Mouse (Mus musculus) heart, postnatal 0 days (tissue): ENCODE data around the gene Gab3. TPM values are rescaled to one million over a fixed set of nuclear protein-coding genes. Genes with fewer than 3 reads are reported as not detected.
A peak's percentile ranks its signal among the peaks of the same experiment; 100 is the strongest.

Experiments used
- ATAC-seq: fragments of 200-750 bp; cut with Nextera tagmentation; 2 replicates; pipeline ENCODE4 v1.8.0; 2017; ENCODE audit warnings: low read depth, moderate number of reproducible peaks, moderate library complexity; ENCODE audit not compliant: insufficient read depth
- DNase-seq: peaks from one replicate; pipeline ENCODE4 v3.0.0-alpha.2; 2016; ENCODE audit warnings: low spot score
- H3K27ac ChIP-seq: fragments of 300-500 bp; sonication (generic); 2 replicates; pipeline ENCODE4 v1.5.1; 2014; ENCODE audit warnings: low read depth, mild to moderate bottlenecking
- H3K27me3 ChIP-seq: fragments of 300-500 bp; sonication (generic); 2 replicates; pipeline ENCODE4 v1.6.1; 2014; ENCODE audit warnings: low read length, mixed read lengths; ENCODE audit not compliant: control insufficient read depth, insufficient read depth
- H3K36me3 ChIP-seq: fragments of 300-500 bp; sonication (generic); replicated peaks from 2 replicates; pipeline ENCODE4 v1.6.1; 2014; ENCODE audit warnings: low read length, mixed read lengths; ENCODE audit not compliant: control insufficient read depth, insufficient read depth
- H3K4me1 ChIP-seq: fragments of 300-500 bp; sonication (generic); 2 replicates; pipeline ENCODE4 v1.6.1; 2014; ENCODE audit warnings: antibody characterized with exemption; ENCODE audit not compliant: control insufficient read depth, insufficient read depth
- H3K4me2 ChIP-seq: fragments of 300-500 bp; sonication (generic); 2 replicates; pipeline ENCODE4 v1.6.1; 2014; ENCODE audit warnings: low read depth, mild to moderate bottlenecking, low read length, moderate library complexity
- H3K4me3 ChIP-seq: fragments of 300-500 bp; sonication (generic); 2 replicates; pipeline ENCODE4 v1.5.1; 2014; ENCODE audit warnings: low read depth, low read length
- H3K9ac ChIP-seq: fragments of 300-500 bp; sonication (generic); replicated peaks from 2 replicates; pipeline ENCODE4 v1.6.1; 2014; ENCODE audit warnings: low read depth, low read length, mixed read lengths
- H3K9me3 ChIP-seq: fragments of 300-500 bp; sonication (generic); replicated peaks from 2 replicates; pipeline ENCODE4 v1.6.1; 2016; ENCODE audit warnings: low read length; ENCODE audit not compliant: control insufficient read depth
- CTCF ChIP-seq: IDR thresholded peaks from 2 replicates; pipeline ENCODE4 v1.5.1; 2016; ENCODE audit warnings: antibody characterized with exemption, control low read depth, low read depth
- EP300 ChIP-seq: IDR thresholded peaks from 2 replicates; pipeline ENCODE4 v1.6.1; 2016; ENCODE audit warnings: antibody characterized with exemption, low read depth
- WGBS: fragments of 180-500 bp; shearing (Covaris S2); extraction: QIAGEN DNeasy Blood & Tissue Kit; methylation state at CpG from one replicate; pipeline ENCODE4 v1.1.7; 2014; 5-methylcytosine and 5-hydroxymethylcytosine counted together
- polyA plus RNA-seq: library from polyadenylated mRNA; unstranded; fragments of >200 nt; fragmentation: Nextera tagmentation; extraction: Ambion mirVana; gene quantifications from 2 replicates; pipeline ENCODE4 v1.2.1, GENCODE M21; 2015
- total RNA-seq: library from RNA; depleted of rRNA; stranded (reverse); fragments of >200 nt; gene quantifications from 2 replicates; pipeline ENCODE4 v1.2.3, GENCODE M21; 2014; ENCODE audit warnings: low replicate concordance

The Gab3 gene
- total and polyA plus RNA-seq, 2 experiments from 2014 or later = 2.7 to 4.6 TPM

GRCm38 (mm10) chrX:75125606-75126005 lies 40.3 kb upstream of the Gab3 start:
- Histone ChIP-seq H3K4me1 (no peaks in the 10 kb centered on the region), H3K36me3 (0 out of 2 replicates have a peak, but pooled peaks cover 10% of the 10 kb centered on the region), H3K9ac (no peak overlapping the region), H3K27ac (no peak overlapping the region), H3K4me3 (no peak overlapping the region), H3K27me3 (no peaks in the 10 kb centered on the region), H3K9me3 (no peaks in the 10 kb centered on the region), H3K4me2 (no peak overlapping the region)
- ATAC-seq (no peak), DNase-seq (no peak)
- 60% methylated on average over 3 of the region's 3 CpGs for WGBS
- TF ChIP-seq EP300 = no peak
- TF ChIP-seq CTCF = no peak

- H3K4me1 ChIP-seq = no peaks in the 10 kb centered on the region
- no peak overlapping the region for H3K27ac ChIP-seq
- H3K4me2 ChIP-seq = no peak overlapping the region
- H3K27me3 ChIP-seq = no peaks in the 10 kb centered on the region
- H3K9me3 ChIP-seq = no peaks in the 10 kb centered on the region
- H3K9ac ChIP-seq = no peak overlapping the region
- peaks cover 14% of the 10 kb centered on the region for H3K36me3 ChIP-seq
- DNase-seq (no peak), ATAC-seq (no peak)
- H3K4me3 ChIP-seq = no peak overlapping the region
- no peak for TF ChIP-seq EP300
- TF ChIP-seq CTCF = no peak
Measured at GRCm38 (mm10) chrX:75115550-75115949, 30.3 kb upstream of the Gab3 start.

- Histone ChIP-seq H3K9ac (no peak overlapping the region), H3K27ac (no peak overlapping the region), H3K27me3 (no peaks in the 10 kb centered on the region), H3K36me3 (peaks cover 48% of the 10 kb centered on the region), H3K4me3 (no peak overlapping the region), H3K4me2 (no peak overlapping the region), H3K9me3 (no peaks in the 10 kb centered on the region), H3K4me1 (no peaks in the 10 kb centered on the region)
- DNase-seq (no peak), ATAC-seq (no peak)
- TF ChIP-seq EP300 (no peak), CTCF (no peak)
- 78% methylated on average over 6 of the region's 6 CpGs for whole genome bisulfite sequencing
Measured at GRCm38 (mm10) chrX:75102293-75102692, 17.0 kb upstream of the Gab3 start.

- H3K4me3 ChIP-seq = no peak overlapping the region
- H3K4me1 ChIP-seq = no peaks in the 10 kb centered on the region
- H3K4me2 ChIP-seq = no peak overlapping the region
- H3K36me3 ChIP-seq = peaks cover 22% of the 10 kb centered on the region; the same call in 1 of the 2 replicates
- ATAC-seq (no peak), DNase-seq (no peak)
- TF ChIP-seq EP300 (no peak), CTCF (no peak)
- H3K27me3 ChIP-seq = no peaks in the 10 kb centered on the region
- H3K9ac ChIP-seq = no peak overlapping the region
- no peaks in the 10 kb centered on the region for H3K9me3 ChIP-seq
- H3K27ac ChIP-seq = no peak overlapping the region
- WGBS = 78% methylated on average over 8 of the region's 8 CpGs
Measured at GRCm38 (mm10) chrX:75098799-75099198, 13.5 kb upstream of the Gab3 start.

GRCm38 (mm10) chrX:75096163-75096770 lies 11.0 kb upstream of the Gab3 start:
- peak overlapping the region; percentile 46 for H3K9ac ChIP-seq
- H3K4me1 ChIP-seq = no peaks in the 10 kb centered on the region
- 20% methylated on average over 23 of the region's 23 CpGs for WGBS
- H3K4me2 ChIP-seq = peak overlapping the region; percentile 79
- DNase-seq = no peak
- no peak for ATAC-seq
- H3K27ac ChIP-seq = peak overlapping the region; percentile 84
- no peak for TF ChIP-seq CTCF
- no peak for TF ChIP-seq EP300
- H3K36me3 ChIP-seq = peaks cover 15% of the 10 kb centered on the region; the same call in 1 of the 2 replicates
- H3K9me3 ChIP-seq = no peaks in the 10 kb centered on the region
- peak overlapping the region; percentile 58 for H3K4me3 ChIP-seq
- no peaks in the 10 kb centered on the region for H3K27me3 ChIP-seq
